Mouse (Mus musculus) MEL (cell line): Measurements from ENCODE around the gene Pcif1. TPM values are rescaled to one million over a fixed set of nuclear protein-coding genes. Genes with fewer than 3 reads are reported as not detected.

ENCODE experiments used
- DNase-seq: peaks from one replicate; pipeline ENCODE4 v3.0.0; 2011; ENCODE audit warnings: low read depth, low spot score
- H3K27ac ChIP-seq: 2 replicates; pipeline ENCODE4 v1.5.1; 2012; ENCODE audit warnings: low read depth, mild to moderate bottlenecking, control low read depth, low read length, moderate library complexity; ENCODE audit not compliant: control insufficient read depth
- H3K27me3 ChIP-seq, 2 experiments: fragments of 150-350 bp in 1 of 2; sonication (generic) in 1 of 2; 2 replicates each; pipeline ENCODE4 v1.6.1; 2012; ENCODE audit warnings: low read length in 2 of 2, mild to moderate bottlenecking in 2 of 2, improper control_type of control experiment in 1 of 2, moderate library complexity in 1 of 2; ENCODE audit not compliant: insufficient read depth in 2 of 2, control insufficient read depth in 1 of 2
- H3K36me3 ChIP-seq, 2 experiments: 2 replicates each; pipeline ENCODE4 v1.6.1; 2012 to 2014; ENCODE audit warnings: low read length in 2 of 2, improper control_type of control experiment in 1 of 2, inconsistent platforms in 1 of 2, mild to moderate bottlenecking in 1 of 2; ENCODE audit not compliant: insufficient read depth in 2 of 2, control insufficient read depth in 1 of 2
- H3K4me1 ChIP-seq, 2 experiments: fragments of 150-350 bp in 1 of 2; sonication (generic) in 1 of 2; 2 replicates each; pipeline ENCODE4 v1.6.1; 2012; ENCODE audit warnings: low read length in 2 of 2, improper control_type of control experiment in 1 of 2, mild to moderate bottlenecking in 1 of 2; ENCODE audit not compliant: insufficient read depth in 2 of 2, control insufficient read depth in 1 of 2
- H3K4me3 ChIP-seq, 2 experiments: fragments of 150-350 bp in 1 of 2; sonication (generic) in 1 of 2; 2 replicates each; pipeline ENCODE4 v1.5.1; 2012; ENCODE audit warnings: low read depth in 2 of 2, low read length in 2 of 2, mild to moderate bottlenecking in 2 of 2, moderate library complexity in 2 of 2, control low read depth in 1 of 2, improper control_type of control experiment in 1 of 2; ENCODE audit not compliant: control insufficient read depth in 1 of 2, insufficient read depth in 1 of 2
- H3K79me2 ChIP-seq: 2 replicates; pipeline ENCODE4 v1.6.1; 2012; ENCODE audit warnings: mild to moderate bottlenecking, low read length, moderate library complexity; ENCODE audit not compliant: control insufficient read depth, poor library complexity, insufficient read depth
- H3K9ac ChIP-seq: 2 replicates; pipeline ENCODE4 v1.6.1; 2012; ENCODE audit warnings: low read depth, mild to moderate bottlenecking, control low read depth, low read length, moderate library complexity; ENCODE audit not compliant: control insufficient read depth, poor library complexity, severe bottlenecking
- H3K9me3 ChIP-seq: fragments of 150-350 bp; sonication (generic); replicated peaks from 2 replicates; pipeline ENCODE4 v1.6.1; 2012; ENCODE audit warnings: mild to moderate bottlenecking, low read length, improper control_type of control experiment, moderate library complexity; ENCODE audit not compliant: insufficient read depth
- BHLHE40 ChIP-seq: IDR thresholded peaks from 2 replicates; pipeline ENCODE4 v1.6.1; 2012; ENCODE audit warnings: low read depth, mild to moderate bottlenecking, inconsistent platforms, low read length, improper control_type of control experiment, borderline replicate concordance
- CHD1 ChIP-seq: IDR thresholded peaks from 2 replicates; pipeline ENCODE4 v1.6.1; 2012; ENCODE audit warnings: low read depth, mild to moderate bottlenecking, inconsistent platforms, low read length, improper control_type of control experiment
- CTCF ChIP-seq, 3 experiments: IDR thresholded peaks in 2 of 3; conservative IDR thresholded peaks in 1 of 3; 2 replicates each; pipeline ENCODE4 v1.5.1; 2011 to 2012; ENCODE audit warnings: low read length in 3 of 3, low read depth in 2 of 3, mild to moderate bottlenecking in 2 of 3, improper control_type of control experiment in 1 of 3, inconsistent platforms in 1 of 3, mixed read lengths in 1 of 3, moderate library complexity in 1 of 3; ENCODE audit not compliant: control insufficient read depth in 1 of 3, insufficient read depth in 1 of 3, poor library complexity in 1 of 3, severe bottlenecking in 1 of 3
- ELF1 ChIP-seq: IDR thresholded peaks from 2 replicates; pipeline ENCODE4 v1.6.1; 2014; ENCODE audit warnings: low read depth, mild to moderate bottlenecking, inconsistent platforms, low read length, improper control_type of control experiment, moderate library complexity
- HCFC1 ChIP-seq: IDR thresholded peaks from 2 replicates; pipeline ENCODE4 v1.6.1; 2012; ENCODE audit warnings: low read depth, mild to moderate bottlenecking, inconsistent platforms, low read length, improper control_type of control experiment, moderate library complexity
- JUND ChIP-seq: IDR thresholded peaks from 2 replicates; pipeline ENCODE4 v1.6.1; 2011; ENCODE audit warnings: low read depth, mild to moderate bottlenecking, improper control_type of control experiment, low read length
- KAT2A ChIP-seq: conservative IDR thresholded peaks from 2 replicates; pipeline ENCODE4 v1.6.1; 2012; ENCODE audit warnings: low read depth, low read length, improper control_type of control experiment, inconsistent platforms
- MAZ ChIP-seq: IDR thresholded peaks from 2 replicates; pipeline ENCODE4 v1.6.1; 2012; ENCODE audit warnings: low read depth, mild to moderate bottlenecking, inconsistent platforms, low read length, improper control_type of control experiment
- MEF2A ChIP-seq: IDR thresholded peaks from 2 replicates; pipeline ENCODE4 v1.6.1; 2014; ENCODE audit warnings: low read depth, mild to moderate bottlenecking, inconsistent platforms, low read length, improper control_type of control experiment; ENCODE audit not compliant: poor library complexity, insufficient replicate concordance, severe bottlenecking; ENCODE audit errors: extremely low read depth
- MXI1 ChIP-seq: IDR thresholded peaks from 2 replicates; pipeline ENCODE4 v1.6.1; 2011; ENCODE audit warnings: mild to moderate bottlenecking, low read depth, low read length, improper control_type of control experiment
- MYB ChIP-seq: IDR thresholded peaks from 2 replicates; pipeline ENCODE4 v1.6.1; 2011; ENCODE audit warnings: mild to moderate bottlenecking, low read depth, low read length, improper control_type of control experiment
- MYC ChIP-seq: IDR thresholded peaks from 2 replicates; pipeline ENCODE4 v1.6.1; 2011; ENCODE audit warnings: low read depth, mild to moderate bottlenecking, low read length, improper control_type of control experiment, moderate library complexity
- NELFE ChIP-seq: IDR thresholded peaks from 2 replicates; pipeline ENCODE4 v1.6.1; 2011; ENCODE audit warnings: low read depth, low read length, improper control_type of control experiment
- NRF1 ChIP-seq: IDR thresholded peaks from 2 replicates; pipeline ENCODE4 v1.6.1; 2014; ENCODE audit warnings: low read depth, mild to moderate bottlenecking, inconsistent platforms, low read length, improper control_type of control experiment, moderate library complexity; ENCODE audit not compliant: poor library complexity, insufficient read depth, severe bottlenecking
- POLR2A ChIP-seq, 2 experiments: IDR thresholded peaks; 2 replicates each; pipeline ENCODE4 v1.6.1; 2011 to 2012; ENCODE audit warnings: low read length in 2 of 2, mild to moderate bottlenecking in 2 of 2, control low read depth in 1 of 2, improper control_type of control experiment in 1 of 2, low read depth in 1 of 2, moderate library complexity in 1 of 2; ENCODE audit not compliant: control insufficient read depth in 1 of 2, insufficient read depth in 1 of 2, poor library complexity in 1 of 2
- POLR2AphosphoS2 ChIP-seq: IDR thresholded peaks from 2 replicates; pipeline ENCODE4 v1.6.1; 2011; ENCODE audit warnings: low read length, improper control_type of control experiment
- POLR2AphosphoS5 ChIP-seq: IDR thresholded peaks from 2 replicates; pipeline ENCODE4 v1.6.1; 2012; ENCODE audit warnings: low read depth, borderline replicate concordance, mild to moderate bottlenecking, inconsistent platforms, low read length, moderate library complexity, mixed read lengths
- RCOR1 ChIP-seq: IDR thresholded peaks from 2 replicates; pipeline ENCODE4 v1.6.1; 2012; ENCODE audit warnings: low read depth, mild to moderate bottlenecking, inconsistent platforms, low read length, improper control_type of control experiment
- SIN3A ChIP-seq: IDR thresholded peaks from 2 replicates; pipeline ENCODE4 v1.6.1; 2012; ENCODE audit warnings: low read length, improper control_type of control experiment, inconsistent platforms
- TBP ChIP-seq: IDR thresholded peaks from 2 replicates; pipeline ENCODE4 v1.8.0; 2011; ENCODE audit warnings: low read depth, low read length, improper control_type of control experiment
- TCF12 ChIP-seq: IDR thresholded peaks from 2 replicates; pipeline ENCODE4 v1.6.1; 2014; ENCODE audit warnings: low read depth, mild to moderate bottlenecking, inconsistent platforms, low read length, improper control_type of control experiment, moderate library complexity
- USF1 ChIP-seq: IDR thresholded peaks from 2 replicates; pipeline ENCODE4 v1.6.1; 2014; ENCODE audit warnings: low read depth, mild to moderate bottlenecking, inconsistent platforms, low read length, improper control_type of control experiment, moderate library complexity
- ZMIZ1 ChIP-seq: IDR thresholded peaks from 2 replicates; pipeline ENCODE4 v1.6.1; 2012; ENCODE audit warnings: low read depth, mild to moderate bottlenecking, inconsistent platforms, low read length, improper control_type of control experiment, moderate library complexity
- polyA plus RNA-seq, 2 experiments: library from polyadenylated mRNA; stranded (reverse) in 1 of 2; unstranded in 1 of 2; fragments of >175 nt in 1 of 2; fragments of >200 nt in 1 of 2; gene quantifications; 2 replicates each; pipeline versions ENCODE4 v1.2.1 to v1.2.4; 2012; ENCODE audit warnings: low replicate concordance in 2 of 2, low read depth in 1 of 2; ENCODE audit not compliant: insufficient read length in 2 of 2, insufficient read depth in 1 of 2, missing spikeins in 1 of 2
- total RNA-seq: library from RNA; depleted of rRNA; stranded (reverse); fragments of 300-350 nt; gene quantifications from 2 replicates; pipeline ENCODE4 v1.2.3, GENCODE M21; 2012; rRNA removed

Pcif1 gene
- 46.8 and 47.6 TPM in 2 replicates for total RNA-seq
- 100 to 1,000 TPM in 1 of 2 experiments, not detected in 1; 118 TPM for polyA plus RNA-seq

GRCm38 (mm10) chr2:164879228-164879567 lies at the start of gene Pcif1:
Gene Pcif1 (plus strand): TSS chr2:164879304.
- H3K79me2 ChIP-seq = peaks cover 25% of the 10 kb centered on the region
- TF ChIP-seq BHLHE40 (no peak), HCFC1 (peak; percentile 92), ELF1 (peak; percentile 63), TBP (peak; percentile 58; the same call in 1 of the 2 replicates), POLR2AphosphoS5 (peak; percentile 78; the same call in 1 of the 2 replicates), POLR2A (IDR thresholded peaks at IDR 0.05; ENCODE audit: control insufficient read depth in 1 of 2, insufficient read depth in 1 of 2, low read depth in 1 of 2, low read length in 2 of 2, poor library complexity in 1 of 2) (peak in 1 of 2 experiments; percentile 96; a peak in 2 of 4 replicates), NELFE (peak; percentile 60; the same call in 1 of the 2 replicates), POLR2AphosphoS2 (no peak), MEF2A (peak; percentile 44; the same call in 1 of the 2 replicates), KAT2A (peak; percentile 73; the same call in 1 of the 2 replicates), MAZ (no peak), CTCF (IDR thresholded peaks at IDR 0.05 in 2 of 3, conservative IDR thresholded peaks at IDR 0.05 in 1 of 3; ENCODE audit: control insufficient read depth in 1 of 3, insufficient read depth in 1 of 3, low read depth in 2 of 3, low read length in 3 of 3, poor library complexity in 1 of 3, severe bottlenecking in 1 of 3) (no peak), SIN3A (peak; percentile 41; the same call in 1 of the 2 replicates), ZMIZ1 (peak; percentile 86), RCOR1 (peak; percentile 56; the same call in 1 of the 2 replicates), JUND (no peak), MXI1 (0 out of 2 replicates have a peak, but pooled peaks have one; percentile 40), CHD1 (0 out of 2 replicates have a peak, but pooled peaks have one; percentile 38), USF1 (0 out of 2 replicates have a peak, but pooled peaks have one; percentile 17), NRF1 (peak; percentile 91), TCF12 (peak; percentile 82), MYC (0 out of 2 replicates have a peak, but pooled peaks have one; percentile 5), MYB (no peak)
- DNase-seq = peak; percentile 92
- peaks cover 0 to 15% of the 10 kb centered on the region in 2 experiments; a peak in 2 of 4 replicates for H3K36me3 ChIP-seq
- H3K27ac ChIP-seq = peak within 1 kb of the TSS; percentile 95
- no peaks in the 10 kb centered on the region for H3K9me3 ChIP-seq
- peak within 1 kb of the TSS; percentile 77 to 87 for H3K4me3 ChIP-seq
- H3K9ac ChIP-seq = peak within 1 kb of the TSS; percentile 99
- no peaks in the 10 kb centered on the region for H3K27me3 ChIP-seq
- peaks cover 5 to 25% of the 10 kb centered on the region in 2 experiments for H3K4me1 ChIP-seq
